Comparison of ENCODE assay signal across 8 mouse cellular contexts in genomic region chr8:85431281-85432167, GRCm38 (mm10). TPM values are rescaled to one million over a fixed set of nuclear protein-coding genes. Genes with fewer than 3 reads are reported as not detected.
A peak's percentile ranks its signal among the peaks of the same experiment; 100 is the strongest.
DNase-seq lines count a peak whose midpoint lies in the region; ATAC-seq and TF ChIP-seq lines count a peak whose summit lies in the region.

No protein-coding gene starts in this region.

- H3K27ac ChIP-seq in testis, adult 2 months (ENCODE audit: control insufficient read depth, insufficient read depth, low read depth, low read length): peak overlapping the region; percentile 97
- H3K27ac ChIP-seq in embryonic facial prominence, embryonic 11.5 days (replicated peaks; ENCODE audit: low read depth, low read length): no peak overlapping the region
- peak overlapping the region; percentile 90 for H3K27ac ChIP-seq in intestine, embryonic 14.5 days (ENCODE audit: low read depth)

- H3K9ac ChIP-seq in embryonic facial prominence, embryonic 11.5 days (replicated peaks; ENCODE audit: low read length): peak overlapping the region; percentile 92
- H3K9ac ChIP-seq in intestine, embryonic 14.5 days (ENCODE audit: low read length): peak overlapping the region; percentile 94

- ATAC-seq in embryonic facial prominence, embryonic 11.5 days (replicated peaks; ENCODE audit: insufficient number of reproducible peaks, low FRiP score, low TSS enrichment, low read depth): no peak
- no peak for ATAC-seq in intestine, embryonic 14.5 days (replicated peaks; ENCODE audit: low FRiP score, low TSS enrichment, low read depth)

- H3K4me1 ChIP-seq in testis, adult 2 months (ENCODE audit: control insufficient read depth, insufficient read depth, low read length): peaks cover 6% of the 10 kb centered on the region
- no peaks in the 10 kb centered on the region for H3K4me1 ChIP-seq in embryonic facial prominence, embryonic 11.5 days (ENCODE audit: control insufficient read depth, insufficient read depth, low read length)
- peaks cover 25% of the 10 kb centered on the region for H3K4me1 ChIP-seq in intestine, embryonic 14.5 days (replicated peaks; ENCODE audit: control insufficient read depth, insufficient read depth, low read length)

- peak overlapping the region; percentile 27 for H3K4me2 ChIP-seq in embryonic facial prominence, embryonic 11.5 days (ENCODE audit: low read depth, low read length)
- H3K4me2 ChIP-seq in intestine, embryonic 14.5 days (ENCODE audit: low read length): peak overlapping the region; percentile 66

- 11% methylated on average over 10 of the region's 10 CpGs for WGBS in embryonic facial prominence, embryonic 11.5 days
- 10% methylated on average over 10 of the region's 10 CpGs for WGBS in intestine, embryonic 14.5 days

- no peak for TF ChIP-seq CTCF in testis, adult 2 months (IDR thresholded peaks at IDR 0.05; ENCODE audit: control insufficient read depth, insufficient read depth, insufficient replicate concordance, low read depth, low read length)

- H3K36me3 ChIP-seq in testis, adult 2 months (ENCODE audit: control insufficient read depth, insufficient read depth, low read length): no peaks in the 10 kb centered on the region
- H3K36me3 ChIP-seq in embryonic facial prominence, embryonic 11.5 days (replicated peaks; ENCODE audit: control insufficient read depth, insufficient read depth, low read depth, low read length): no peaks in the 10 kb centered on the region
- no peaks in the 10 kb centered on the region for H3K36me3 ChIP-seq in intestine, embryonic 14.5 days (ENCODE audit: control insufficient read depth, insufficient read depth, low read length)

- H3K27me3 ChIP-seq in testis, adult 2 months (ENCODE audit: control insufficient read depth, insufficient read depth, low read length): no peaks in the 10 kb centered on the region
- H3K27me3 ChIP-seq in embryonic facial prominence, embryonic 11.5 days (ENCODE audit: control insufficient read depth, insufficient read depth, low read length): no peaks in the 10 kb centered on the region
- no peaks in the 10 kb centered on the region for H3K27me3 ChIP-seq in intestine, embryonic 14.5 days (replicated peaks; ENCODE audit: control insufficient read depth, insufficient read depth, low read length)

- H3K4me3 ChIP-seq in testis, adult 2 months (ENCODE audit: control insufficient read depth, low read depth, low read length): peak overlapping the region; percentile 96
- H3K4me3 ChIP-seq in embryonic facial prominence, embryonic 11.5 days (ENCODE audit: low read depth, low read length): peak overlapping the region; percentile 77
- H3K4me3 ChIP-seq in intestine, embryonic 14.5 days (ENCODE audit: low read depth, low read length): peak overlapping the region; percentile 89

- no peaks in the 10 kb centered on the region for H3K9me3 ChIP-seq in embryonic facial prominence, embryonic 11.5 days (replicated peaks; ENCODE audit: control insufficient read depth, low read length)
- no peaks in the 10 kb centered on the region for H3K9me3 ChIP-seq in intestine, embryonic 14.5 days (ENCODE audit: control insufficient read depth, low read length)

- no peak for DNase-seq in testis, postnatal 10 days (ENCODE audit: low spot score)
- DNase-seq in embryonic facial prominence, embryonic 11.5 days (ENCODE audit: low spot score): peak; percentile 73
- DNase-seq in intestine, embryonic 14.5 days (ENCODE audit: low spot score): no peak
- DNase-seq in naive thymus-derived CD4-positive, alpha-beta T cell, adult 2 months (ENCODE audit: low read depth): peak; percentile 34
- DNase-seq in cerebellum, postnatal 36 days: no peak
- no peak for DNase-seq in right cerebral cortex, postnatal 14 days
- no peak for DNase-seq in urinary bladder, postnatal 4 days (ENCODE audit: low spot score in 2 of 2)

- TF ChIP-seq POLR2A in testis, adult 2 months (IDR thresholded peaks at IDR 0.05; ENCODE audit: control insufficient read depth, low read depth, low read length): no peak

RNA-seq across cellular contexts. Expression of gene 4921524J17Rik, which starts 1.1 kb away (rescaled TPM):
- 10.3 and 12.4 TPM in 2 replicates for polyA plus RNA-seq in testis, adult 2 months (2012; rRNA removed)
- polyA plus RNA-seq in embryonic facial prominence, embryonic 11.5 days (2014; fragmentation: Nextera tagmentation; extraction: Ambion mirVana): 55.5 and 65.5 TPM in 2 replicates
- 36.7 and 39.3 TPM in 2 replicates for polyA plus RNA-seq in intestine, embryonic 14.5 days (2014; fragmentation: Nextera tagmentation; extraction: Ambion mirVana)

RNA-seq across cellular contexts. Expression of gene Mylk3, which starts 45.4 kb away (rescaled TPM):
- 1.3 and 1.5 TPM in 2 replicates for polyA plus RNA-seq in testis, adult 2 months (2012; rRNA removed)
- polyA plus RNA-seq in embryonic facial prominence, embryonic 11.5 days (2014; fragmentation: Nextera tagmentation; extraction: Ambion mirVana): 2.9 and 3.9 TPM in 2 replicates
- 1.8 and 3.1 TPM in 2 replicates for polyA plus RNA-seq in intestine, embryonic 14.5 days (2014; fragmentation: Nextera tagmentation; extraction: Ambion mirVana)

Comparison
In these comparisons a context has a peak if more than half of its experiments do, and no peak if none do; other contexts are left out.
1. DNase-seq: peak in embryonic facial prominence, embryonic 11.5 days (single experiment) and naive thymus-derived CD4-positive, alpha-beta T cell, adult 2 months (single experiment); none in testis, postnatal 10 days (single experiment), intestine, embryonic 14.5 days (single experiment), cerebellum, postnatal 36 days (0 of 2), right cerebral cortex, postnatal 14 days (single experiment) and urinary bladder, postnatal 4 days (0 of 2).
2. Peak in every context shown above with its lines, with median percentiles within 50 percentile points of each other: H3K4me3 ChIP-seq.